Mouse (Mus musculus): Measurements from ENCODE around the gene Pkd1. TPM values are rescaled to one million over a fixed set of nuclear protein-coding genes. Genes with fewer than 3 reads are reported as not detected.

Gene Pkd1
- total and polyA plus RNA-seq, 3 experiments = 35.6 to 48.5 (median 36.2) TPM

DNA sequence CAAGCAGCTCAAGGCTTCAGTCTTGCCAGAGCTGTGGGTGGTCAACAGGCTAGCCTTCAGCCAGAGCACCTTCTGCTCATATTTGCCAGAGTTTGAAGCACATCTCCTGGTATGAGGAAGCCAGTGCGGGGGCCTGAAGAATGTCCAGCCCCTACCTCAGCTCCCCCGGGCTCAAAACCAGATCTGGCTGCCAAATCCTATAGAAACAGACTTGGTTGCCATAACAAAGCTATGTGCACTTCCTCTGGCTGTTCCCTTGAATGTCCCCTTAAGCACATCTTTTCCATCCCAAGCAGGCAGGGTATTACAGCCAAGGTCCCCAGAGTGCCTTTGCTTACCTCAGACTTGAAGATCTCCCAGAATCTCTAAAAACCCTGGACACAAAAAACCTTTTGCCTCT lies 24.9 kb upstream of the Pkd1 start:
- no peak overlapping the region for H3K4me3 ChIP-seq
- H3K36me3 ChIP-seq (ENCODE audit: control insufficient read depth, insufficient read depth, low read length) = no peaks in the 10 kb centered on the region; the same call in 1 of the 2 replicates
- peaks cover 14% of the 10 kb centered on the region for H3K4me1 ChIP-seq (ENCODE audit: control insufficient read depth, insufficient read depth, low read length)
- H3K9ac ChIP-seq (ENCODE audit: low read depth, low read length) = no peak overlapping the region
- TF ChIP-seq EP300 (IDR thresholded peaks at IDR 0.05; ENCODE audit: insufficient read depth, low read depth, low read length) (no peak), CTCF (IDR thresholded peaks at IDR 0.05) (no peak), POLR2A (IDR thresholded peaks at IDR 0.05; ENCODE audit: insufficient read depth, low read depth, low read length) (no peak)
- H3K27me3 ChIP-seq (ENCODE audit: control insufficient read depth, insufficient read depth, low read length) = no peaks in the 10 kb centered on the region
- intact Hi-C loops (cut with DNase I) = loop anchor here (5.0 kb wide), 2 partner anchors 47 to 128 kb away; partner anchors contain the start of genes Mlst8 and Slc9a3r2
- no peak overlapping the region for H3K27ac ChIP-seq
- peaks cover 5% of the 10 kb centered on the region for H3K79me2 ChIP-seq (replicated peaks; ENCODE audit: control insufficient read depth, insufficient read depth, low read length)
- WGBS = 46% methylated on average over 2 of the region's 2 CpGs
- DNase-seq = no peak

DNA sequence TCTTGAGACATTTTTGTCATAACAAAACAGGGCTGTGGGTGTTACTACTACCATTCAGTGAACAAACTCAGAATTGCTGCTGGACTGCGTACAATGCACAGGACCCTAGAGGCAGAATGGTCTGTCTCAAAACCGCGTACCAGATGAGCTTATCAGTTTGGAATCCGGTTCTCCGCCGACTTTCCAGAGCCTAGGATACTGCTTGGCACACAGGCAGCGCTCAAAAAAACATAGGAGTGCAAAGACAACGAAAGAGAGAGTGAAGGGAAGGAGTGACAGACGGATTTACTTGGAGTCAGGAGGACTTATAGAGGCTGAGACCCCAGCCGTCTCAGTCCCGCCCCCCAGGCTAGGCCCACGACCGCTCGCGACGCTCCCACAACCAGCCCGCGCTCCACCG lies 22.3 kb upstream of the Pkd1 start:
- no peaks in the 10 kb centered on the region for H3K27me3 ChIP-seq (ENCODE audit: control insufficient read depth, insufficient read depth, low read length)
- DNase-seq = no peak
- no peaks in the 10 kb centered on the region; the same call in 1 of the 2 replicates for H3K36me3 ChIP-seq (ENCODE audit: control insufficient read depth, insufficient read depth, low read length)
- under 1% methylated on average over 19 of the region's 19 CpGs for WGBS
- H3K4me3 ChIP-seq = peak overlapping the region; percentile 87
- intact Hi-C loops (cut with DNase I) = loop anchor here (5.0 kb wide), 2 partner anchors 50 to 125 kb away; partner anchors contain the start of genes Mlst8 and Slc9a3r2
- H3K9ac ChIP-seq (ENCODE audit: low read depth, low read length) = peak overlapping the region; percentile 96
- TF ChIP-seq EP300 (IDR thresholded peaks at IDR 0.05; ENCODE audit: insufficient read depth, low read depth, low read length) (no peak), CTCF (IDR thresholded peaks at IDR 0.05) (no peak), POLR2A (IDR thresholded peaks at IDR 0.05; ENCODE audit: insufficient read depth, low read depth, low read length) (no peak)
- peaks cover 16% of the 10 kb centered on the region for H3K4me1 ChIP-seq (ENCODE audit: control insufficient read depth, insufficient read depth, low read length)
- peaks cover 5% of the 10 kb centered on the region for H3K79me2 ChIP-seq (replicated peaks; ENCODE audit: control insufficient read depth, insufficient read depth, low read length)
- peak overlapping the region; percentile 79 for H3K27ac ChIP-seq

DNA sequence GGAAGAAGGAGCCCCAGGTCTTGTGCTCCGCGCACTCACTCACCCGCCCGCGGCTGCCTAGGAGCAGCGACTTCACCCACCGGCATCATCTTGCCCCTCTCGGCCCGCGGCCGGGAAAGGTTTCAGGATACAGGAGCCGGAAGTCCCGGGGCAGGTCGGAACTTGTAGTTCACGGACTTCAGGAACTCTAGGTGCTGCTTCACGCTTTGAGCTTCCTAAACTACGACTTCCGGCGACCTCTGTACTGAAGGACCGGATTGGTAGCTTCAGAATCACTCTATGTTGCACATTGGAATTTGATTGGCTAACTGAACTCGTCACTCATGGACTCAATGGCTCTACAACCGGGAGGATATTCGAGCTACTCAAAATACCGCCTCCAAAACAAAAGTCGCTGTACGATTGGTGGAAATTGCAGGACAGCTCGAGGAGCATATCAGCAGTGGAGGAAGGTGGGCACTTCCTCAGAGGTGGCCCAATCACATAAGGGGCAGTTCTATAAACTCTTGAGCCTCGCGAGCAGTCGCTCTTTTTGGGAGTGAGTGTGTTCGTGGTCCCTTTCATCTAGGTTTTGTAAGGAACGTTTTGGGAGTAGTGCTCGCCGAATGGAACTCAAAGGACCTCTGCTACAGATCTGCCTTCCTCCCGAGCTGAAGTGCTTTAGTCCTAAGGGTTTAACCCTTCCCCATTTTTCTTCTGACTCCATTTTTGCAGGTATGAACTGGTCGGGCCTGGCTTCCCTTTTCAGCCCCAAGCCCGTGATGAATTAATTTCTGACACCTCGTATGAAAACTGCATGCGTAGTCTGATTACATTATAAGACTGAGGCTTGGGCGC lies 21.7 kb upstream of the Pkd1 start, which contains the start of gene Traf7:
Traf7 (minus strand) TSS at position 216 of the 837 bp plus-strand sequence.
- Histone ChIP-seq H3K4me3 (peak within 1 kb of the TSS; percentile 87), H3K27ac (peak within 1 kb of the TSS; percentile 79), H3K4me1 (ENCODE audit: control insufficient read depth, insufficient read depth, low read length) (peaks cover 16% of the 10 kb centered on the region), H3K36me3 (ENCODE audit: control insufficient read depth, insufficient read depth, low read length) (no peaks in the 10 kb centered on the region; the same call in 1 of the 2 replicates), H3K79me2 (replicated peaks; ENCODE audit: control insufficient read depth, insufficient read depth, low read length) (peaks cover 5% of the 10 kb centered on the region), H3K27me3 (ENCODE audit: control insufficient read depth, insufficient read depth, low read length) (no peaks in the 10 kb centered on the region), H3K9ac (ENCODE audit: low read depth, low read length) (peak within 1 kb of the TSS; percentile 96)
- peak; percentile 93 to 95 for DNase-seq
- TF ChIP-seq CTCF (IDR thresholded peaks at IDR 0.05) = no peak
- peak; percentile 99 for TF ChIP-seq POLR2A (IDR thresholded peaks at IDR 0.05; ENCODE audit: insufficient read depth, low read depth, low read length)
- TF ChIP-seq EP300 (IDR thresholded peaks at IDR 0.05; ENCODE audit: insufficient read depth, low read depth, low read length) = peak; percentile 67; the same call in 1 of the 2 replicates
- WGBS = under 1% methylated on average over 40 of the region's 40 CpGs
- intact Hi-C loops (cut with DNase I) = loop anchor here (1.0 to 5.0 kb wide), 3 partner anchors 21 to 124 kb away; partner anchors contain the start of genes Mlst8, Pkd1 and Slc9a3r2

DNA sequence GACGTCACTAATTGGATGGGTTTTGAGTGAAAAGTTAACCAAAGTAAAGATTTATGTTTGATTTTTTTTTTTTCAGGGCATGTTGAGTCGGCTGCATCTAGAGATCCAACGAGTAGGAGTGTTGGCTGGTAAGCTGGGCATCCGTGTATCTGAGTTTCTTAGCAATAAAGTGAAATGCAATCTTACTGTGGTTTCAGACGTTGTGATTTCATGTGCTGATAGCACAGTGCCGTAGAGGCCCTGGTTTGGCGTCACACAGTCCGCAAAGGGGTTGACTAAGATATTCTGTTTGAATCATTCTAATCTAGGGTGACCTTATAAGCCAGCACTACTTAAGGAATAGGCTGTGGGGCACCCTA lies 21.1 kb upstream of the Pkd1 start:
- TF ChIP-seq POLR2A (IDR thresholded peaks at IDR 0.05; ENCODE audit: insufficient read depth, low read depth, low read length) (no peak), CTCF (IDR thresholded peaks at IDR 0.05) (no peak), EP300 (IDR thresholded peaks at IDR 0.05; ENCODE audit: insufficient read depth, low read depth, low read length) (no peak)
- Histone ChIP-seq H3K36me3 (ENCODE audit: control insufficient read depth, insufficient read depth, low read length) (no peaks in the 10 kb centered on the region; the same call in 1 of the 2 replicates), H3K27me3 (ENCODE audit: control insufficient read depth, insufficient read depth, low read length) (no peaks in the 10 kb centered on the region), H3K27ac (peak overlapping the region; percentile 59), H3K9ac (ENCODE audit: low read depth, low read length) (peak overlapping the region; percentile 77), H3K4me3 (peak overlapping the region; percentile 65), H3K4me1 (ENCODE audit: control insufficient read depth, insufficient read depth, low read length) (peaks cover 18% of the 10 kb centered on the region), H3K79me2 (replicated peaks; ENCODE audit: control insufficient read depth, insufficient read depth, low read length) (peaks cover 5% of the 10 kb centered on the region)
- under 1% methylated on average over 8 of the region's 8 CpGs for WGBS
- intact Hi-C loops (cut with DNase I) = loop anchor here (1.0 to 5.0 kb wide), 3 partner anchors 21 to 124 kb away; partner anchors contain the start of genes Mlst8, Pkd1 and Slc9a3r2
- DNase-seq = no peak

DNA sequence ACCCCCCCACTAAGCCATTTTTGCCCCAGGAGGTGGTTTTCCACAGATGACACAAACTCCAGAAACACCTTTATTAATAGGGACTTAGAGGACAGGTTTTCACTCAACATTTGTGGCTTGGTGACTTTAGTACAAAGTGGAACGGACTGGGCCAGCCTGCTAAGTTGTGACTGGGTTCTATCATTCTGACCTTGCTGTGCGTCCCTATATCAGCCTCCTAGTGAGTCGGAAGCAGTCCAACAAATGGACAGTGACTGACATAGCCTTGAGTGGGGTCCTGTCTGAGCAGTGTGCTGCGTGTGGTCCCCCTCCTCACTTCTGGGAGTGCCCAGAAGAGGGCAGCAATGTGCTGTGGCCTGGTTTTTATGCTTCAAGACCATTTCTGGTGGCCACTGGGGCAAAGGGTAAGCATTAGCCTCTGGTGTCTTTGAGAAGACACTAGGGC lies 20.6 kb upstream of the Pkd1 start:
- peaks cover 18% of the 10 kb centered on the region for H3K4me1 ChIP-seq (ENCODE audit: control insufficient read depth, insufficient read depth, low read length)
- no peaks in the 10 kb centered on the region; the same call in 1 of the 2 replicates for H3K36me3 ChIP-seq (ENCODE audit: control insufficient read depth, insufficient read depth, low read length)
- intact Hi-C loops (cut with DNase I) = loop anchor here (5.0 kb wide), 2 partner anchors 52 to 123 kb away; partner anchors contain the start of genes Mlst8 and Slc9a3r2
- H3K4me3 ChIP-seq = peak overlapping the region; percentile 65
- H3K27ac ChIP-seq = no peak overlapping the region; the same call in 1 of the 2 replicates
- 0 out of 2 replicates have a peak overlapping the region, but pooled peaks have one; percentile 5 for H3K9ac ChIP-seq (ENCODE audit: low read depth, low read length)
- WGBS = 8% methylated on average over 4 of the region's 4 CpGs
- H3K27me3 ChIP-seq (ENCODE audit: control insufficient read depth, insufficient read depth, low read length) = no peaks in the 10 kb centered on the region
- TF ChIP-seq CTCF (IDR thresholded peaks at IDR 0.05) = peak; percentile 90
- TF ChIP-seq EP300 (IDR thresholded peaks at IDR 0.05; ENCODE audit: insufficient read depth, low read depth, low read length) = peak; percentile 53; the same call in 1 of the 2 replicates
- no peak for TF ChIP-seq POLR2A (IDR thresholded peaks at IDR 0.05; ENCODE audit: insufficient read depth, low read depth, low read length)
- peak; percentile 49 to 69 for DNase-seq
- H3K79me2 ChIP-seq (replicated peaks; ENCODE audit: control insufficient read depth, insufficient read depth, low read length) = peaks cover 5% of the 10 kb centered on the region
